In genomic region chr4:59551901-59552300, GRCm38 (mm10) we compare ENCODE assay signal across 13 mouse cellular contexts.
"Had no signal": no experiment of that assay in that cellular context is flagged by ENCODE, and none has a peak within 500 bp of the region (broad histone marks: within the 10 kb centered on the region; RNA-seq: fewer than 3 reads in every experiment).

No protein-coding gene starts in this region.

- H3K9me3 ChIP-seq: limb, embryonic 15.5 days; liver, embryonic 15.5 days; lung, embryonic 15.5 days; megakaryocyte, embryonic 14.5 days; midbrain, embryonic 13.5 days had no signal

- H3K36me3 ChIP-seq: limb, embryonic 15.5 days; liver, embryonic 15.5 days; lung, embryonic 15.5 days; midbrain, embryonic 13.5 days had no signal

- DNase-seq: kidney, adult 18-20 months; kidney, postnatal 10 days; kidney, postnatal 4 days; lung, postnatal 14 days; right cerebral cortex, postnatal 14 days; thymus, postnatal 14 days had no signal

- H3K27ac ChIP-seq: left cerebral cortex, adult 2 months; limb, embryonic 15.5 days; liver, embryonic 15.5 days; lung, embryonic 15.5 days; macrophage; midbrain, embryonic 13.5 days had no signal

- H3K27me3 ChIP-seq: limb, embryonic 15.5 days; liver, embryonic 15.5 days; lung, embryonic 15.5 days; megakaryocyte, embryonic 14.5 days had no signal

- H3K9ac ChIP-seq: limb, embryonic 15.5 days; liver, embryonic 15.5 days; lung, embryonic 15.5 days; midbrain, embryonic 13.5 days had no signal

- H3K4me3 ChIP-seq: left cerebral cortex, adult 2 months; limb, embryonic 15.5 days; liver, embryonic 15.5 days; lung, embryonic 15.5 days; megakaryocyte, embryonic 14.5 days; midbrain, embryonic 13.5 days had no signal

- H3K4me2 ChIP-seq: limb, embryonic 15.5 days; liver, embryonic 15.5 days; lung, embryonic 15.5 days; midbrain, embryonic 13.5 days had no signal

- ATAC-seq: midbrain, embryonic 13.5 days had no signal
